Mouse (Mus musculus) ES-E14 (cell line): ENCODE data around the gene Ptpdc1.

ENCODE experiments used
- CHD2 ChIP-seq: IDR thresholded peaks from 2 replicates; pipeline ENCODE4 v1.6.1; 2014; ENCODE audit warnings: mild to moderate bottlenecking, low read depth, low read length, inconsistent platforms
- HCFC1 ChIP-seq: IDR thresholded peaks from 2 replicates; pipeline ENCODE4 v1.6.1; 2012; ENCODE audit warnings: low read length, inconsistent platforms, borderline replicate concordance; ENCODE audit not compliant: insufficient read depth
- MAFK ChIP-seq: IDR thresholded peaks from 2 replicates; pipeline ENCODE4 v1.6.1; 2014; ENCODE audit warnings: mild to moderate bottlenecking, low read depth, low read length, inconsistent platforms; ENCODE audit not compliant: insufficient read depth
- ZC3H11A ChIP-seq: IDR thresholded peaks from 2 replicates; pipeline ENCODE4 v1.6.1; 2012; ENCODE audit warnings: low read depth, mild to moderate bottlenecking, inconsistent platforms, low read length, borderline replicate concordance
- ZNF384 ChIP-seq: IDR thresholded peaks from 2 replicates; pipeline ENCODE4 v1.6.1; 2012; ENCODE audit warnings: low read depth, low read length, inconsistent platforms

GRCm38 (mm10) chr13:48544391-48544790, 81.1 kb downstream of the Ptpdc1 start:
- TF ChIP-seq HCFC1 (no peak), ZNF384 (no peak), CHD2 (no peak), ZC3H11A (no peak), MAFK (no peak)
